Mouse (Mus musculus) ES-Bruce4 (cell line): ENCODE data around the gene Rasl12.

Experiments used
- CTCF ChIP-seq: IDR thresholded peaks from one replicate; pipeline ENCODE4 v1.8.1; 2011; ENCODE audit warnings: low read depth, low read length
- EP300 ChIP-seq: IDR thresholded peaks from 2 replicates; pipeline ENCODE4 v1.6.1; 2011; ENCODE audit warnings: low read depth, low read length; ENCODE audit not compliant: insufficient read depth

DNA sequence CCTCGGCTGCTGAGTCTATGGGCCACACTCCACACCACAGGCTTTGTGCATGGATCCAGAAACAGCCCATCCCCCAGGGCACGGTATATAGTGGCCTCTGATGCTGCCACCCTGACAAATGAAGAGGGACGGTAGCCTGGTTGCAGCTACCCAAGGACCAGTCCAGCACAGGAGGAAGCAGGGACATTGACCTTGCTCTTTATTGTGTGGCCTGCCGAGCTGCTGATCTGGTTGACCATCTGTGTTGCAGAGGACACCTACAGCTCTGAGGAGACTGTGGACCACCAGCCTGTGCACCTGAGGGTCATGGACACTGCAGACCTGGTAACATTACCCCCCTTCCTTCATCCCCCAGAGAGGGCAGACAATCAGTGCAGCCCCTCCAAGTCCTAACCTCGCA is 9.0 kb downstream of the Rasl12 start:
- TF ChIP-seq CTCF (no peak), EP300 (no peak)
